Mouse (Mus musculus): ENCODE data around the gene Ncs1. TPM values are rescaled to one million over a fixed set of nuclear protein-coding genes. Genes with fewer than 3 reads are reported as not detected.
A peak's percentile ranks its signal among the peaks of the same experiment; 100 is the strongest.

Gene Ncs1
- polyA plus RNA-seq, 1 experiment from 2014 or later, result 183 TPM

GRCm38 (mm10) chr2:31305684-31306083 is 60.1 kb downstream of the Ncs1 start:
- Histone ChIP-seq H3K9me3 (no peaks in the 10 kb centered on the region), H3K36me3 (no peaks in the 10 kb centered on the region), H3K27me3 (no peaks in the 10 kb centered on the region), H3K4me3 (no peak overlapping the region), H3K4me1 (replicated peaks) (no peaks in the 10 kb centered on the region), H3K9ac (no peak overlapping the region), H3K27ac (replicated peaks) (no peak overlapping the region), H3K4me2 (no peak overlapping the region)
- no peak for ATAC-seq (ENCODE audit: low FRiP score, low read depth)
- 51% methylated on average over 4 of the region's 4 CpGs for WGBS

DNA sequence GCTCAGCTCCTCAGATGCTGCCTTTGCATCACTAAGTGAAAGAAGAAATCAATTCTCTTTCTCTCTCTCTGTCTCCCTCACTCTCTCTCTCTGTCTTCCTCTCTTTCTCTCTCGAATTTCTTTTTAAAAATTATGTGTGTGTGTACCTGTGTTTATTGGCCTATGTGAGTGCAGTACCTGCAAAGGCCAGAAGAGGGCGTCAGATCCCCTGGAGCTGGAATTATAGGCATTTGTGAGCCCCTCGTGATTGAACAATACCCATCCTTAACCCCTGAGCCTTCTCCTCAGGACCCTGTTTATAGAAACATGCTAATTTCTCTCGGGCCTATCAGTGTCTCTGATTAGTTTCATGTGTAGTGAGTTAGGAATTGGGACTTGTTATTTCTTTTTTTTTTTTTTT is 62.6 kb downstream of the Ncs1 start:
- Histone ChIP-seq H3K9ac (no peak overlapping the region), H3K9me3 (no peaks in the 10 kb centered on the region), H3K4me1 (replicated peaks) (no peaks in the 10 kb centered on the region), H3K4me3 (no peak overlapping the region), H3K27me3 (peaks cover 12% of the 10 kb centered on the region), H3K36me3 (no peaks in the 10 kb centered on the region), H3K27ac (replicated peaks) (no peak overlapping the region), H3K4me2 (no peak overlapping the region)
- 68% methylated on average over 4 of the region's 4 CpGs for WGBS
- no peak for ATAC-seq (ENCODE audit: low FRiP score, low read depth)

DNA sequence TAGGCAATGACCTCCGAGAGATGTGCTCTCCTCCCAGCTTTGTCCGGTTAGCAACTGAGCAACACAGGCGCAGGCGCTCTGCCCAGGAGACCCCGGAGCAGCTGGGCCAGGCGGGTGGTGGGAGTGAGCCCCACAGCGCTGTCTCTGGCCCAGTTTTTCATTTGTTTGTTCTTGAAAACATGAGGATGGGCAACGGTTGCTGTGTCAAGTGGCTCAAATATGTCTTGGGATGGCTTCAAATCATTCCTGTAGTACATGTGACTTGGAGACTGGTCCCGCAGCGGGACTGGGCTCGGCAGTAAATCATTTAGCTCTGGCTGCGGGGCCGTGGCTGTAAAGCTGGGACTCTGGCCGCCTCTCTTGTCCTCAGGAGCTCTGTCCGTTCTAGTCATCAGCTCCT is 63.9 kb downstream of the Ncs1 start:
- Histone ChIP-seq H3K9ac (no peak overlapping the region), H3K27me3 (peaks cover 25% of the 10 kb centered on the region), H3K27ac (replicated peaks) (no peak overlapping the region), H3K4me1 (replicated peaks) (peaks cover 7% of the 10 kb centered on the region), H3K4me3 (no peak overlapping the region), H3K4me2 (no peak overlapping the region), H3K9me3 (no peaks in the 10 kb centered on the region), H3K36me3 (no peaks in the 10 kb centered on the region)
- 69% methylated on average over 15 of the region's 15 CpGs for WGBS
- no peak for ATAC-seq (ENCODE audit: low FRiP score, low read depth)

- Histone ChIP-seq H3K4me3 (peak within 1 kb of the TSS; percentile 20), H3K27ac (replicated peaks) (no peak within 1 kb of the TSS), H3K36me3 (no peaks in the 10 kb centered on the region), H3K4me1 (replicated peaks) (peaks cover 8% of the 10 kb centered on the region), H3K27me3 (peaks cover 49% of the 10 kb centered on the region), H3K4me2 (peak within 1 kb of the TSS; percentile 51), H3K9me3 (no peaks in the 10 kb centered on the region), H3K9ac (no peak within 1 kb of the TSS)
- WGBS, result 1% methylated on average over 33 of the region's 33 CpGs
- no peak for ATAC-seq (ENCODE audit: low FRiP score, low read depth)
Observed at GRCm38 (mm10) chr2:31314007-31314465, 68.4 kb downstream of the Ncs1 start, which contains the start of gene Hmcn2. Gene Hmcn2 (plus strand): TSS chr2:31314415.

- no peak overlapping the region for H3K4me2 ChIP-seq
- peaks cover 8% of the 10 kb centered on the region for H3K4me1 ChIP-seq (replicated peaks)
- WGBS, result 28% methylated on average over 2 of the region's 2 CpGs
- no peak for ATAC-seq (ENCODE audit: low FRiP score, low read depth)
- no peak overlapping the region for H3K27ac ChIP-seq (replicated peaks)
- no peak overlapping the region for H3K4me3 ChIP-seq
- no peak overlapping the region for H3K9ac ChIP-seq
- H3K27me3 ChIP-seq, result peaks cover 38% of the 10 kb centered on the region
- H3K9me3 ChIP-seq, result no peaks in the 10 kb centered on the region
- H3K36me3 ChIP-seq, result no peaks in the 10 kb centered on the region
Observed at GRCm38 (mm10) chr2:31318162-31318561, 72.5 kb downstream of the Ncs1 start.

- peaks cover 4% of the 10 kb centered on the region for H3K4me1 ChIP-seq (replicated peaks)
- H3K9ac ChIP-seq, result no peak overlapping the region
- no peak overlapping the region for H3K4me2 ChIP-seq
- H3K9me3 ChIP-seq, result no peaks in the 10 kb centered on the region
- no peak overlapping the region for H3K27ac ChIP-seq (replicated peaks)
- WGBS, result 76% methylated on average over 2 of the region's 2 CpGs
- no peak for ATAC-seq (ENCODE audit: low FRiP score, low read depth)
- H3K27me3 ChIP-seq, result peaks cover 27% of the 10 kb centered on the region
- no peaks in the 10 kb centered on the region for H3K36me3 ChIP-seq
- no peak overlapping the region for H3K4me3 ChIP-seq
Observed at GRCm38 (mm10) chr2:31319200-31319599, 73.6 kb downstream of the Ncs1 start.

GRCm38 (mm10) chr2:31327186-31327585 is 81.6 kb downstream of the Ncs1 start:
- ATAC-seq (ENCODE audit: low FRiP score, low read depth), result no peak
- Histone ChIP-seq H3K4me2 (no peak overlapping the region), H3K9ac (no peak overlapping the region), H3K27ac (replicated peaks) (no peak overlapping the region), H3K27me3 (no peaks in the 10 kb centered on the region), H3K4me3 (no peak overlapping the region), H3K4me1 (replicated peaks) (no peaks in the 10 kb centered on the region), H3K36me3 (no peaks in the 10 kb centered on the region), H3K9me3 (no peaks in the 10 kb centered on the region)
- WGBS, result 35% methylated on average over 10 of the region's 10 CpGs

- Histone ChIP-seq H3K4me1 (replicated peaks) (peaks cover 8% of the 10 kb centered on the region; the same call in 1 of the 2 replicates), H3K27ac (replicated peaks) (no peak overlapping the region), H3K36me3 (no peaks in the 10 kb centered on the region), H3K9ac (no peak overlapping the region), H3K9me3 (no peaks in the 10 kb centered on the region), H3K27me3 (no peaks in the 10 kb centered on the region), H3K4me3 (no peak overlapping the region), H3K4me2 (no peak overlapping the region)
- WGBS, result 58% methylated on average over 12 of the region's 12 CpGs
- no peak for ATAC-seq (ENCODE audit: low FRiP score, low read depth)
Observed at GRCm38 (mm10) chr2:31337706-31338330, 92.2 kb downstream of the Ncs1 start.

- Histone ChIP-seq H3K9me3 (no peaks in the 10 kb centered on the region), H3K9ac (no peak overlapping the region), H3K27me3 (no peaks in the 10 kb centered on the region), H3K4me3 (no peak overlapping the region), H3K36me3 (no peaks in the 10 kb centered on the region), H3K4me1 (replicated peaks) (peaks cover 8% of the 10 kb centered on the region; the same call in 1 of the 2 replicates), H3K4me2 (no peak overlapping the region), H3K27ac (replicated peaks) (no peak overlapping the region)
- WGBS, result 68% methylated on average over 9 of the region's 9 CpGs
- no peak for ATAC-seq (ENCODE audit: low FRiP score, low read depth)
Observed at GRCm38 (mm10) chr2:31339826-31340225, 94.2 kb downstream of the Ncs1 start.

DNA sequence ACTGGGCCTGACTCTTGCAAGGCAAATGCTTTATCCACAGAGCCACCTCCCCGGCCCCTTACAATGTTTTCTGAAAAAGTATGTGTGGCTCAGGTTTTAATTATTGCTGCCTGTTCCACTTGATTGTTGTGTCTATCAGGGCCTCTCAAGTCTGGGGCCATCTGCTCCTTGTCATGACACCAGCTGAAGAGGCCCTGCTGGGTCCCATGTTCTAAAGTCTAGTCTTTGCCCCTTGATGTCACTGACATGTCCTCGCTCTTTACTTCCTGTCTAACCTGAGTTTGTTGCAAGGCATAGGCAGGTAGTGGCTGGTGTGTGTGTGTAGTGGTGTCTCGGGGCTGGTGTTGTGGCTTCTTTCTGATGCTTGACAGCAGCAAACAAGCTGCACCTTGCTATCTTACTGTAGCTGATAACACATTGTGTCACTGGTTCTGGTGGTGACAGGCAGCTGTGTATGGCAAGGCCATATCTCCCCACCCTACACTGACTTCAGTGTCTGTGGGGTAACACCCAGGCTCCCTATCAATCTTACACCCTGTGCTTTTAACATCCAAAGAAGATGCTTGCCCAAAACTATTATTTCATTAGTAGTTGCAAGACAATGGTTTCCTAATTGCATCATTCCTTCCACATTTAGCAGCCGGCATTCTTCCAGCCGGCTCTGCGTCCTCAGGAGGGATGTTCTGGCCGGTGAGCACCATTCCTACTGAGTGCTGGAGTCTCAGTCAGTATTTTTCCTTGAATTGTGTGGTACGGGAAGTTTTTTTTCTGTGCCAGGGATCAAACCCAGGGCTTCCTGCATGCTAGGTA is 96.3 kb downstream of the Ncs1 start:
- 68% methylated on average over 8 of the region's 8 CpGs for WGBS

More for the DNA sequence above, 96.3 kb downstream of the Ncs1 start:
- H3K9me3 ChIP-seq, result no peaks in the 10 kb centered on the region
- H3K27me3 ChIP-seq, result no peaks in the 10 kb centered on the region; the same call in 1 of the 2 replicates
- H3K27ac ChIP-seq (replicated peaks), result no peak overlapping the region
- ATAC-seq (ENCODE audit: low FRiP score, low read depth), result no peak
- H3K9ac ChIP-seq, result no peak overlapping the region
- no peak overlapping the region for H3K4me3 ChIP-seq
- no peaks in the 10 kb centered on the region for H3K36me3 ChIP-seq
- H3K4me2 ChIP-seq, result no peak overlapping the region
- peaks cover 8% of the 10 kb centered on the region; the same call in 1 of the 2 replicates for H3K4me1 ChIP-seq (replicated peaks)

Measured in hindbrain, embryonic 15.5 days (tissue).